Mouse (Mus musculus): ENCODE results near the gene Hikeshi. TPM values are rescaled to one million over a fixed set of nuclear protein-coding genes. Genes with fewer than 3 reads are reported as not detected.

Gene Hikeshi
- polyA plus RNA-seq (2014; fragmentation: Nextera tagmentation; extraction: Ambion mirVana), result 122 and 127 TPM in 2 replicates

GRCm38 (mm10) chr7:89940571-89941463 is at the start of gene Hikeshi:
Gene Hikeshi (minus strand): TSS chr7:89941204.
- no peaks in the 10 kb centered on the region for H3K9me3 ChIP-seq (ENCODE audit: control insufficient read depth, low read depth, low read length)
- H3K9ac ChIP-seq (replicated peaks; ENCODE audit: low read depth, low read length), result peak within 1 kb of the TSS; percentile 76
- peak within 1 kb of the TSS; percentile 77 for H3K27ac ChIP-seq (ENCODE audit: low read length)
- peak within 1 kb of the TSS; percentile 87 for H3K4me3 ChIP-seq (ENCODE audit: low read depth, low read length)
- WGBS, result under 1% methylated on average over 45 of the region's 45 CpGs
- no peaks in the 10 kb centered on the region for H3K27me3 ChIP-seq (ENCODE audit: control insufficient read depth, insufficient read depth, low read length)
- no peaks in the 10 kb centered on the region for H3K36me3 ChIP-seq (ENCODE audit: control insufficient read depth, insufficient read depth, low read length)
- H3K4me2 ChIP-seq (replicated peaks; ENCODE audit: low read depth, low read length), result peak within 1 kb of the TSS; percentile 46
- peak; percentile 99 for ATAC-seq (ENCODE audit: insufficient number of reproducible peaks, insufficient read depth, low FRiP score, low read depth)
- H3K4me1 ChIP-seq (ENCODE audit: control insufficient read depth, insufficient read depth, low read length), result peaks cover 4% of the 10 kb centered on the region; the same call in 1 of the 2 replicates

GRCm38 (mm10) chr7:89984421-89984820 is 43.4 kb upstream of the Hikeshi start:
- Histone ChIP-seq H3K27me3 (ENCODE audit: control insufficient read depth, insufficient read depth, low read length) (no peaks in the 10 kb centered on the region), H3K4me2 (replicated peaks; ENCODE audit: low read depth, low read length) (no peak overlapping the region), H3K36me3 (ENCODE audit: control insufficient read depth, insufficient read depth, low read length) (no peaks in the 10 kb centered on the region), H3K27ac (ENCODE audit: low read length) (no peak overlapping the region), H3K4me3 (ENCODE audit: low read depth, low read length) (no peak overlapping the region), H3K4me1 (ENCODE audit: control insufficient read depth, insufficient read depth, low read length) (no peaks in the 10 kb centered on the region), H3K9ac (replicated peaks; ENCODE audit: low read depth, low read length) (no peak overlapping the region), H3K9me3 (ENCODE audit: control insufficient read depth, low read depth, low read length) (no peaks in the 10 kb centered on the region)
- no peak for ATAC-seq (ENCODE audit: insufficient number of reproducible peaks, insufficient read depth, low FRiP score, low read depth)

GRCm38 (mm10) chr7:89983441-89983840 is 42.4 kb upstream of the Hikeshi start:
- H3K9ac ChIP-seq (replicated peaks; ENCODE audit: low read depth, low read length), result no peak overlapping the region
- no peaks in the 10 kb centered on the region for H3K9me3 ChIP-seq (ENCODE audit: control insufficient read depth, low read depth, low read length)
- H3K27me3 ChIP-seq (ENCODE audit: control insufficient read depth, insufficient read depth, low read length), result no peaks in the 10 kb centered on the region
- H3K4me3 ChIP-seq (ENCODE audit: low read depth, low read length), result no peak overlapping the region
- H3K4me2 ChIP-seq (replicated peaks; ENCODE audit: low read depth, low read length), result no peak overlapping the region
- no peak for ATAC-seq (ENCODE audit: insufficient number of reproducible peaks, insufficient read depth, low FRiP score, low read depth)
- H3K36me3 ChIP-seq (ENCODE audit: control insufficient read depth, insufficient read depth, low read length), result no peaks in the 10 kb centered on the region
- WGBS, result 90% methylated on average over 2 of the region's 2 CpGs
- no peak overlapping the region for H3K27ac ChIP-seq (ENCODE audit: low read length)
- peaks cover 7% of the 10 kb centered on the region; the same call in 1 of the 2 replicates for H3K4me1 ChIP-seq (ENCODE audit: control insufficient read depth, insufficient read depth, low read length)

GRCm38 (mm10) chr7:89981557-89981956 is 40.6 kb upstream of the Hikeshi start:
- Histone ChIP-seq H3K4me1 (ENCODE audit: control insufficient read depth, insufficient read depth, low read length) (peaks cover 9% of the 10 kb centered on the region; the same call in 1 of the 2 replicates), H3K4me3 (ENCODE audit: low read depth, low read length) (peak overlapping the region; percentile 79), H3K27ac (ENCODE audit: low read length) (peak overlapping the region; percentile 100; the same call in 1 of the 2 replicates), H3K9ac (replicated peaks; ENCODE audit: low read depth, low read length) (peak overlapping the region; percentile 75), H3K27me3 (ENCODE audit: control insufficient read depth, insufficient read depth, low read length) (no peaks in the 10 kb centered on the region), H3K4me2 (replicated peaks; ENCODE audit: low read depth, low read length) (peak overlapping the region; percentile 51), H3K9me3 (ENCODE audit: control insufficient read depth, low read depth, low read length) (no peaks in the 10 kb centered on the region), H3K36me3 (ENCODE audit: control insufficient read depth, insufficient read depth, low read length) (no peaks in the 10 kb centered on the region; the same call in 1 of the 2 replicates)
- WGBS, result 9% methylated on average over 10 of the region's 10 CpGs
- no peak for ATAC-seq (ENCODE audit: insufficient number of reproducible peaks, insufficient read depth, low FRiP score, low read depth)

GRCm38 (mm10) chr7:89980485-89981422 is 39.8 kb upstream of the Hikeshi start, which contains the start of gene Eed:
Gene Eed (minus strand): TSS chr7:89980983.
- peaks cover 7% of the 10 kb centered on the region for H3K36me3 ChIP-seq (ENCODE audit: control insufficient read depth, insufficient read depth, low read length)
- peak within 1 kb of the TSS; percentile 76 for H3K9ac ChIP-seq (replicated peaks; ENCODE audit: low read depth, low read length)
- under 1% methylated on average over 85 of the region's 87 CpGs for WGBS
- H3K4me3 ChIP-seq (ENCODE audit: low read depth, low read length), result peak within 1 kb of the TSS; percentile 79
- H3K4me2 ChIP-seq (replicated peaks; ENCODE audit: low read depth, low read length), result peak within 1 kb of the TSS; percentile 51
- H3K27me3 ChIP-seq (ENCODE audit: control insufficient read depth, insufficient read depth, low read length), result no peaks in the 10 kb centered on the region
- peak; percentile 90 for ATAC-seq (ENCODE audit: insufficient number of reproducible peaks, insufficient read depth, low FRiP score, low read depth)
- peak within 1 kb of the TSS; percentile 100 for H3K27ac ChIP-seq (ENCODE audit: low read length)
- no peaks in the 10 kb centered on the region for H3K9me3 ChIP-seq (ENCODE audit: control insufficient read depth, low read depth, low read length)
- H3K4me1 ChIP-seq (ENCODE audit: control insufficient read depth, insufficient read depth, low read length), result peaks cover 9% of the 10 kb centered on the region; the same call in 1 of the 2 replicates

- Histone ChIP-seq H3K9ac (replicated peaks; ENCODE audit: low read depth, low read length) (peak overlapping the region; percentile 76), H3K27me3 (ENCODE audit: control insufficient read depth, insufficient read depth, low read length) (no peaks in the 10 kb centered on the region), H3K4me2 (replicated peaks; ENCODE audit: low read depth, low read length) (peak overlapping the region; percentile 51), H3K4me3 (ENCODE audit: low read depth, low read length) (peak overlapping the region; percentile 79), H3K4me1 (ENCODE audit: control insufficient read depth, insufficient read depth, low read length) (peaks cover 9% of the 10 kb centered on the region; the same call in 1 of the 2 replicates), H3K36me3 (ENCODE audit: control insufficient read depth, insufficient read depth, low read length) (peaks cover 11% of the 10 kb centered on the region), H3K27ac (ENCODE audit: low read length) (peak overlapping the region; percentile 100), H3K9me3 (ENCODE audit: control insufficient read depth, low read depth, low read length) (no peaks in the 10 kb centered on the region)
- WGBS, result under 1% methylated on average over 31 of the region's 31 CpGs
- ATAC-seq (ENCODE audit: insufficient number of reproducible peaks, insufficient read depth, low FRiP score, low read depth), result peak; percentile 50; the same call in 1 of the 2 replicates
These were observed 39.1 kb upstream of the Hikeshi start for GRCm38 (mm10) chr7:89980133-89980484.

GRCm38 (mm10) chr7:89979432-89980130 is 38.6 kb upstream of the Hikeshi start:
- H3K9ac ChIP-seq (replicated peaks; ENCODE audit: low read depth, low read length), result peak overlapping the region; percentile 76
- H3K4me3 ChIP-seq (ENCODE audit: low read depth, low read length), result peak overlapping the region; percentile 79
- H3K27me3 ChIP-seq (ENCODE audit: control insufficient read depth, insufficient read depth, low read length), result no peaks in the 10 kb centered on the region
- no peaks in the 10 kb centered on the region for H3K9me3 ChIP-seq (ENCODE audit: control insufficient read depth, low read depth, low read length)
- H3K36me3 ChIP-seq (ENCODE audit: control insufficient read depth, insufficient read depth, low read length), result peaks cover 11% of the 10 kb centered on the region
- peak overlapping the region; percentile 51 for H3K4me2 ChIP-seq (replicated peaks; ENCODE audit: low read depth, low read length)
- peaks cover 9% of the 10 kb centered on the region; the same call in 1 of the 2 replicates for H3K4me1 ChIP-seq (ENCODE audit: control insufficient read depth, insufficient read depth, low read length)
- H3K27ac ChIP-seq (ENCODE audit: low read length), result peak overlapping the region; percentile 100
- no peak for ATAC-seq (ENCODE audit: insufficient number of reproducible peaks, insufficient read depth, low FRiP score, low read depth)
- WGBS, result 4% methylated on average over 23 of the region's 23 CpGs

Measured in stomach, embryonic 14.5 days (tissue).